Mouse (Mus musculus) embryo, embryonic 9.5 days (tissue): ENCODE results near the gene Mapk8.
"Not testable (repeated sequence)": the region's sequence is repeated elsewhere in the genome, so short reads cannot be mapped to it uniquely, and the experiment has no call there.

Experiments
- DNase-seq: peaks from one replicate; pipeline ENCODE4 v3.0.0-alpha.2; 2017; ENCODE audit errors: extremely low spot score

The Mapk8 gene

DNA sequence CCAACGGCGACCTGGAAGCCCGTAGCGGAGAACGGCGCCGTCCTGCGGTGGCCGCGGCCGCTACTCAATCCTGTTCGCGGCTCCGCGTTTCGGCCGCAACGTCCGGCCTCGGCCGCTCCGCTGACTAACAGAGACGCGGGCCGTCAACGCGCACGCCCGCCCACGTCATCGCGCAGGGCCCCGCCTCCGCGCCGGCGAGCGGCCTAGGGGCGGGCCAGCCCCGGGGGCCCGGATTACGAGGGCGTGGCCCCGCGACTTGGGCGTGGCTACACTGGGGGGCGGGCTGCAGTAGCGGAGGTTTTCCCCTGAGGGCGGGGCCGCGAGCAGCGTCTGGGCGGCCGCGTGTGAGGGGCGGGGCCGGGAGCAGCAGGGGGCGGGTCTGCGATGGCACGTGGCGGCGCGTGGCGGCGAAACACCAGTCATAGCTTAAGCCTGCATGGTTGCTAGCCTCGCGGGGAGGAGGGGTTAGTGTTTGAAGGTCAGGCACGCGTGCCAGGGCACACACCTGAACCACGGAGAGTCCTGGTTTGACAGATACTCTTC is at the start of gene Mapk8:
Mapk8 (minus strand) TSS at position 132 of the 543 bp plus-strand sequence.
- peak; percentile 99 for DNase-seq

DNA sequence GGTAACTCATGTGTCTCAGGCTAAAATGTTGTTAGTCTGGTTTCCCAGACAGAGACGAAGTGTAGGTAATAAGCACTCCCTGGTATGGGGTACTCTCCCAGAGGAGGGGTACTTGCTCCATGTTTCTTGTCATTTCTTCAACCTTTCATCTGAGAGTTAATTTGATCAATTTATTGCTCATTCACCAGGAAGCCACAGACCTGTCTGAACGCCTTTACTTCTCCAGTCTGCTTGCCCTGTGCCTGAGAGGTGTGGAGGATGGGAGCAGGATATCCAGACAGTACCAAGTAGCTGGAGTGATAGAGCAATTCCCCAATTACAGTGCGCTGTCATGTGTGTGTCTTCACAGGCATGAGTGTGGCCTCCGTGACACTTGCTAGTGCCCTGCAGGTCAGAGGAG is 48.3 kb upstream of the Mapk8 start:
- DNase-seq = no peak

DNA sequence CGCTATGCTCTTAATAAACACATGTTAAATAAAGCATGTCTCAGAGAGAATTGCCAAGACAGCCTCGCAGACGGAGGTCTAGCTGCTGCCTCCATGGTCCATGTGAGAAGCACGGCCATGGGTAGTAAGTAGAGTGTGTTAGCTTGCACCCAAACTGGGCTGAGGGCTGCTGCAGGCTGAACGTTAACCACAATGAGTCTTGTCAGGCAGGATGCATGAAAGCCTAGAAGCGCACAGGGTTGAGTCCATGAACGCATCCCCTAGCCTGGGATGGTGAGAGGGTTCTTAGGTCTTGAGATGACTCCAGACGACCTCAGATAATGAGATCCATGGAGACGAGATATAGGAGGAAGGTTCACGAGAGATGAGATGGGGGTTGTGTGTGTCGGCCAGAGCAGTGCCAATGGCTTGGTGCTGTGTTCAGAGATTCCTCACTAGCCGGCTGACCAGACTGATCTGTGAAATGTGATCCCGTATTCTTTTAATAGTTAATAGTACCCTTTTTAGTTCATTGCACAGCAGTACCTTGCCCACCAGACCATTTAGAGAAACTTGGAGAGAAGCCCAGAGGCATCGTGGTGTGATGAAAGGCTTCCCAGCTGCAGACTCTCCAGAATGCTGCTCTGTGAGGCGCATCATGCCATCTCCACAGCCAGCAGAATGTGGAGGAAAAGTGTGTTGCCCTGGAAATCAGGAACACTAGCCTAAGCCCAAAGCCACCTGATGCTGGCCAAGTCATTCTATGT is 41.0 kb upstream of the Mapk8 start:
- DNase-seq = no peak

DNA sequence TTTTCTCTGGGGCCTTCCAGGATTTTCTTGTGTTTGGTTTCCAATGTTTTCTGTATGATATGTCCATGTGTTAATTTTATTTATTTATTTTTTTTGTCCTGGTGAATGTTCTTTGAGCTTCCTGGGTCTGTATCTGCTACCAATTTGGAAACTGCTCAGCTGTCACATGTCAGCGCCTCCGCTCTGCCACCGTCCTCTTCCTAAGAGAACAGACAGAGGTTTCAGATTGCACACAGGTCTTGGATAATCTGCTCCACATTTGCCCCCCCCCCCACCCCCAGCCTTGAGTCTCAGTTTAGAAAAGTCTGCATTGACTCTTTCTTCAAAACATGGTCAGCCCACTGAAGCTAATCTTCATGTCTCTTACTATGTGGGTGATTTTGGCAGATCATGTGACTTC is 35.0 kb upstream of the Mapk8 start:
- DNase-seq = no peak

DNA sequence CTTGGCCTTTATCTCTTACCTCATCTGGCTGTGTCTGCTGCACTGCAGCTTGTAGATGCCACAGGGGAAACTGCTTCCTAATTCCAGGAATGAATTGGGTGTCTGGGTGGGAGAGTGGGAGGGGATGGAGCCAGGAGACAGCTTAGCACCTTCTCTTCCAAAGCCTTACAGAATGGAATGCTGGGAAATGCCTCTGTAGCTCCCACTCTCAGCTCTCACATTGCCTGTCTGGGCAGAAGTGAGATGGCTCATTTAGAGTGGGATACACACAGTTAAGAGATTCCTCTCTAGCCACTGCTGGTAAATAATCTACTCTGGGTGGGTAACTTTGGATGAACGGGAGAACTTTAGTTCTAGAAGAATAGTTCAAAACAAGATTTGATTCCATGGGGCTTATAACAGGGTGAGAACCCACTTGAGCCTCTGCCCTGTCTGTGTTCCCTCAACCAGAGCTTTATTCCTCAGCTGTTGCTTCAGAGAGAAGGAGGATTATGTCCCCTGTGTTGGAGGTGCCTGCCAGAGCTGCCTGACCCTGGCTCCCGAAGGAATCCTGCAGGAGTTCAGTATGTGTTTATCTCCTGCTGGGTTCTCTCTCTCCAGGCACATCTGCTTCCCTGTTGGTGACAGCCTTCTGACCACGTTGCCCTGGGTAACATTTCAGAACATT is 29.3 kb upstream of the Mapk8 start:
- DNase-seq = no peak

DNA sequence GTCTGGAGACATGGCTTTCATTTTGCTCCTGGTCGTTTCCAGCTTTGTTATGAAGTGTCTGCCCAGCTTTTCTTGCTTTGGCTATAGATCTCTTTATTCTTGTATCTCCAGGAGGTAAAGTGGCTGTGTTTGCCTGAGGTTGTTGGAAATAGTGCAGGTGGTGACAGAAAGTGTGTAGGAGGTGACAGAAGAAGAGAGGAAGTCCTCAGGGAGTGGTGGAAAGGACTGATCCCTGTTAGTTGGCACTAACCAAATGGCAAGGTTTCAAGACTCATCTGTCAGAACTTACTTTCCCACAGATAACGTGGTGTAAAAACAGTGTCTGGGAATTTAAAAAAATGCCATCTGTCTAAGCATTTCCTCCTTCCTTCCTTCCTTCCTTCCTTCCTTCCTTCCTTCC is 27.5 kb upstream of the Mapk8 start:
- DNase-seq = no peak

DNA sequence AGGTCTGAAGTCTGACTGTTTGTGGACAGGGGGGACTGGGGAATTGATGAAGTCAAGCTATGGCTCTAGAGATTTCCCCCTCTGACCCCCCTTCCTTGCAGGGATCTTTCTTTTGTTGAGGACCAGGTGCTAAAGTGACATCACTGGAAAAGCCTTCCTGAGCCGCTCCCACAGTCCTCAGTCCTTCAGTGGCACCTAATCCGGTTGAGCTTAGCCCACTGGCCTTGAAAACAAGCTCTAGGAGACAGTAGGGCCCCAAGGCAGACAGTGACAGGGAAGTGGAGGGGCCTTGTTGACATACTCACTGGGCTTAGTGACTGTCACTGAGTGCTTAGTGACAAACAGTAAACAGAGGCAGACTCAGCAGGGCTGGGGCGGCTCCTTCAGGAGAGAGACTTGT is 24.4 kb upstream of the Mapk8 start, which contains the start of gene Frmpd2:
Frmpd2 (plus strand) TSS at position 366 of the 400 bp plus-strand sequence.
- DNase-seq = no peak

DNA sequence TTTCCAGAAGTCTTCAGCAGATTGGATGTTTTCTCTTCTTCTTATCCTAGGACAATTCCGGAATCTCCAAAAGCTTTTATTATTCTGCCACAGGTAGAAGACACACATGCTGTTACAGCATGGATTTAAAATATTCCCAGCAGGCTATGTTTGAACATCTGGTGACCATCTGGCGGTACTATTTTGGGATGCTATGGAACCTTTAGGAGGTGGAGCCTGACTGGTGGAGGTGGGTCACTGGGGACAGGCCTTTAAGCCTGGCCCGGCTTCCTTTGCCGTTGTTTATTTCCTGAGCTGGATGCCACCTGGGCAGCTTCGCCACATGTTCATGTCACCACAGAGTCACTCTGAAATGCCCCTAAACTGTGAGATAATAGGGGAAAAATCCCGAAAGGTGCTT is 20.8 kb upstream of the Mapk8 start:
- DNase-seq = peak; percentile 39

GRCm38 (mm10) chr14:33463658-33464057 is 16.7 kb upstream of the Mapk8 start:
- no peak for DNase-seq

GRCm38 (mm10) chr14:33450331-33450730 is 3.4 kb upstream of the Mapk8 start:
- DNase-seq = no peak

DNA sequence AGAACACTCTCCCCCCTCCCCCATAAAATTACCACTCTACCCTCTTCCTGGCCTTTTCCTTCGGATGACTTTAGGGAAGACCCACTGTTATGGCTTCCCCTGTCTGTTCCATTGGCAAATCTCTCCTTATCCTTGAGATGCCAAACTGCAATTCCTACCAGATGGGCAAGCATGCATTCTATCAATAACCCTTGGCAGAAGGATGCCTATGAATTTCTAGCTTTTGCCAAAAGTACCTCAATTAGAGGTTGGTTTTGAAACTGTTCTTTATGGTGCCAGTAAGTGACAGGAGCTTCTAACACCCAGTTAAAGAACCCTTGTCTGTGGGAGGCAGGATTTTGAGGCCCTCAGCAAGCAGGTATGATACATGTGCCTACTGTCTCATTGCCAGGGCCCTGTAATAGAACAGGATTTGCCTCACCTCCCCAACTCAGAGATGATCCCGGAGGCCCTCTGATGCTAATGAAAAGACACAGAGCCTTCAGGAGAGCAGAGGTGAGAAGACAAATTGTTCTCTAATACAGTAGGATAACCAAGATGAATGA is 2.4 kb upstream of the Mapk8 start:
- DNase-seq = no peak

DNA sequence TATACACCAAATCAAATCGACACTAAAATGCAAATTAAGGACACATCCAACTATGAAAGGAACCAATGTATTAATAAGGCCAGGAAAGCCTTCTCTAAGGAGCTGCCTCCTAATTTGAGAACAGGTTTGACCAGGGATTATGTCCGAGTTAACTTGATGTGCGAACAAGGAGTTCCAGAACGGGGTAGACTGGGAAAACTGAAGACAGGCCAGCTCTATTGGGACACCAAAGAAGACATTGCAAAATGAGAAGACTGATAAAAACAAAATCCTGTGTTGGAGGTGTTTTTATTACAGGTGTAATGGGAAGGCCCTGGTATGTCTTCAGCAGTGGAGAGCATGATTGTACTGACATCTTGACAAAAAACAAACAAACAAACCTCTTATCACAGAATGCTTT is 1.3 kb upstream of the Mapk8 start:
- DNase-seq = no peak

GRCm38 (mm10) chr14:33446561-33447023 is 366 bp downstream of the Mapk8 start:
- DNase-seq = peak; percentile 70

DNA sequence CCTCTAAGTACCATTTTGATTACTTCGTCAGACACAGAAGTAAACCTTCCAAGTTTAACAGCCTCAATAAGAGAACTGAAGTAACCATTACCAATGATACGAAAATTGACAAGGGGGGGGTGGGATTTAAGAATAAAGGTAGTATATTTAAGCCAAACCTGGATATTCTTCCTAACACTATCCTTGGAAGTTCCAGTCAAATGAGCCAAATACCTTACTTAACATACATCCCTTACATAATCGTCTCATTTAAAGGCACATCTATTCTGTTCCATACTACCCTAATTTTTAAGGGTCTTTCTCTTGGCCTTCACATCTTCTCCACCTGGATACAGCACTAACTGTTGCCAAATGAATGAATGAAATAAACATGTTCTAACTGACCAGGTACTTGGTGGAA is 996 bp downstream of the Mapk8 start:
- DNase-seq = no peak

DNA sequence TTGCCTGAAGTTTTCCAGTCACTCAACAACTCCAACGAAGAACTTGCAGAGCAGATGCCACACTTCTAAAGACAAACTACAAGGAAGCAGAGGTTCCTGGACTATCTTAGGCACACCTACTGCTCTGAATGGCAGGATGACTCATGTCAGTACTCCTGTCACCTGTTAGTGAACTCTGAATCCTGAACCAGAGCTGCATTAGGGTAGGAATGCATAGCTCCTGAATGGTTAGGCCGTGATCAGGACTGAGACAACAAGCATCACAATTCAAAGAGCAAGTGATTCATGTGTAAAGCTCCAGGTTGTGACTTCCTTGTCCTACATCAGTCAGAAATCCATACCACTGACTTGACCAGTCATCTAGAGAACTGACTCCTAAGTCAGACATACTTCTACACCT is 3.2 kb downstream of the Mapk8 start:
- DNase-seq = no peak

GRCm38 (mm10) chr14:33432485-33432884 is 14.5 kb downstream of the Mapk8 start:
- not testable (repeated sequence) for DNase-seq

- no peak for DNase-seq
These were observed 22.8 kb downstream of the Mapk8 start for GRCm38 (mm10) chr14:33424124-33424523.

- DNase-seq = no peak
These were observed 24.0 kb downstream of the Mapk8 start for GRCm38 (mm10) chr14:33423003-33423402.

DNA sequence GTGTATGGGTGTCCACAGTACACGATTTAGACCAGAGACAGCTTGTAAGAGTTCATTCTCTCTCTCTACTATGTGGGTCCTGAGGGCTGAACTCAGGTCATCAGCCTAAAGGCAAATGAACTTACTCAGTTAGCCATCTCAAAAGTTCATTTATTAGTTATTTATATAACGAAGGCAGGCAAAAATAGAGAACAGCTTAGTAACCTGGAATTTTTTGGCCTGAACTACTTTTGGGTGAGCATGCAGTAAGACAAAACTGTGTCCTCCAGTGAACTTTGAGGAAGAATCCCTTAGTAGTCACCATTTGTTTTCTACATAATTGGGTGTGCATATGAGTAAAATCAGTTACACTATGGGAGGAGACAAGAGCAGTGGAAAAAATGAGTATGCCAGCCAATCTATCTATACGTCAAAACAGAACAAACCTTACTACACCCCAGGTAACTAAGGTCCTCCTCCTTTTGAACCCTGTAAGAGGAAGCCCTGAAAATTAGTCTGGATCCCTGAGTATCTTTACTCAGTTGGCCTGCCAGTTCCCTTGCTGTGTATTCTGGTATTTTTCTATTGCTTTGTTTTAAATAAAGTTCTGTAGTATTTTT is 28.5 kb downstream of the Mapk8 start:
- no peak for DNase-seq

DNA sequence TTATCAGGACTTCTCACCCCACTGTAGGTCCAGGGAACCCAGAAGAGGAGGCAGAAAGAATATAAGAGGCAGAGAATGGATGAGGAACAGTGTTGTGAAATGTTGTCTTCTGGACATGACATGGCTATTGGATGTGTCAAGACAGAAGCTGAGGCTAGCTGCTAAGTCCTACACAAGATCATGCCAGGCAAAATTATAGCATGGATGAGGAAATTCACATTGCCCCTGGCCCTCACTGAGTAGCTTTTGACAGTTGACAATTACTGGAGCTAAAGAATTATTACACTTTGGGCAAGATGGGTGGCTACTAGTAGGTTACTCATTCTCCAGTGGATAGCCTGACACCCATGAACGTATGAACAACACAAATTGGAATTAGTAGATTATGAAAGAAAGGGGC is 31.2 kb downstream of the Mapk8 start:
- no peak for DNase-seq

DNA sequence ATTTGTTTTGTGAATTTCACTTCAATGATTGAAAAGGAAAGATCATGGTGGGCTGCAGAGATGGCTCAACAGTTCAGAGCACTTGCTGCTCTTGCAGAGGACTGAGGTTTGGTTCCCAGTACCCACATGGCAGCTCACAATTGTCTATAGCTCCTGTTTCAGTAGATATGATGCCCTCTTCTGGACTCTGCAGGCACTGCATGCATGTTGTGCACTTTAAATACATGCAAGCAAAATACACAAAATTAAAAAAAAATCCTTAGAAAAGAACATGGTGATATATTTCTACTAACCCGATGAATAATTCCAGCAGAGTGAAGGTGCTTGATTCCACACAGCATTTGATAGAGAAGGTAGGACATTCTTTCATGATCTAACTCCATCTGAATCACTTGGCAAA is 44.6 kb downstream of the Mapk8 start:
- no peak for DNase-seq

DNA sequence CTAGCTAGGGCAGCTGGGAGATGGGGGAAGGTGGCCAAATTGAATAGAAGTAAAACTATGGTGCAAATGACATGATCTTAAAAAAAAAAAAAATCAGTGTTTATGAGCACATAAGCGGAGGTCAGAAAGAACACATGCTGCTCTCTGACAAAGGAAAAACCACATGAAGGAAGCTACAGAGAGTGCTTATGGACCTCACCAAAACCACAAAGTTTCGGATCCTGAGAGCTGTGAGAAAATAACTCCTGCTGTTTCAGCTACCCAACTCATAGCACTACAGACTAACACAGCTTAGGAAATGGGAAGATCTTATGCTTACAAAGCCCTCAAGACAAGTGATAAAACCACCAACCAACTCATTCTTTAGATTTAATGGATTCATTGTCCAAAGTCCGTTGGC is 46.9 kb downstream of the Mapk8 start:
- DNase-seq = no peak
